Mouse (Mus musculus) forebrain, postnatal 0 days (tissue): ENCODE measurements around the gene Ccnb1. TPM values are rescaled to one million over a fixed set of nuclear protein-coding genes. Genes with fewer than 3 reads are reported as not detected.

ENCODE experiments used
- ATAC-seq: fragments of 200-750 bp; cut with Nextera tagmentation; 2 replicates; pipeline ENCODE4 v1.8.0; 2017; ENCODE audit warnings: mild to moderate bottlenecking, moderate library complexity
- DNase-seq: peaks from one replicate; pipeline ENCODE4 v3.0.0-alpha.2; 2015
- H3K27ac ChIP-seq: fragments of 300-500 bp; sonication (generic); 2 replicates; pipeline ENCODE4 v1.5.1; 2014; ENCODE audit warnings: low read depth, mild to moderate bottlenecking, antibody characterized with exemption, low read length, moderate library complexity, mixed read lengths
- H3K27me3 ChIP-seq: fragments of 300-500 bp; sonication (generic); 2 replicates; pipeline ENCODE4 v1.6.1; 2014; ENCODE audit warnings: mild to moderate bottlenecking, low read length, mixed read lengths; ENCODE audit not compliant: insufficient read depth
- H3K36me3 ChIP-seq: fragments of 300-500 bp; sonication (generic); 2 replicates; pipeline ENCODE4 v1.6.1; 2014; ENCODE audit warnings: mild to moderate bottlenecking, moderate library complexity; ENCODE audit not compliant: insufficient read depth
- H3K4me1 ChIP-seq: fragments of 300-500 bp; sonication (generic); 2 replicates; pipeline ENCODE4 v1.6.1; 2014; ENCODE audit warnings: antibody characterized with exemption; ENCODE audit not compliant: insufficient read depth
- H3K4me2 ChIP-seq: fragments of 300-500 bp; sonication (generic); 2 replicates; pipeline ENCODE4 v1.6.1; 2014; ENCODE audit warnings: low read depth, mild to moderate bottlenecking, moderate library complexity
- H3K4me3 ChIP-seq: fragments of 300-500 bp; sonication (generic); 2 replicates; pipeline ENCODE4 v1.5.1; 2014; ENCODE audit warnings: low read depth, low read length, mixed read lengths
- H3K9ac ChIP-seq: fragments of 300-500 bp; sonication (generic); 2 replicates; pipeline ENCODE4 v1.6.1; 2014; ENCODE audit warnings: mild to moderate bottlenecking
- H3K9me3 ChIP-seq: fragments of 300-500 bp; sonication (generic); 2 replicates; pipeline ENCODE4 v1.6.1; 2016; ENCODE audit warnings: low read length
- CTCF ChIP-seq: sonication (generic); IDR thresholded peaks from 2 replicates; pipeline ENCODE4 v1.5.1; 2016; ENCODE audit warnings: antibody characterized with exemption, control low read depth, low read depth
- WGBS: fragments of 180-500 bp; shearing (Covaris S2); extraction: QIAGEN DNeasy Blood & Tissue Kit; methylation state at CpG from one replicate; pipeline ENCODE4 v1.1.7; 2014; 5-methylcytosine and 5-hydroxymethylcytosine counted together
- polyA plus RNA-seq: library from polyadenylated mRNA; unstranded; fragments of >200 nt; fragmentation: Nextera tagmentation; extraction: Ambion mirVana; gene quantifications from 2 replicates; pipeline ENCODE4 v1.2.1, GENCODE M21; 2015
- total RNA-seq: library from RNA; depleted of rRNA; stranded (reverse); fragments of >200 nt; gene quantifications from 2 replicates; pipeline ENCODE4 v1.2.3, GENCODE M21; 2014

Gene Ccnb1
- total and polyA plus RNA-seq, 2 experiments from 2014 or later = 16.5 to 22.8 TPM

DNA sequence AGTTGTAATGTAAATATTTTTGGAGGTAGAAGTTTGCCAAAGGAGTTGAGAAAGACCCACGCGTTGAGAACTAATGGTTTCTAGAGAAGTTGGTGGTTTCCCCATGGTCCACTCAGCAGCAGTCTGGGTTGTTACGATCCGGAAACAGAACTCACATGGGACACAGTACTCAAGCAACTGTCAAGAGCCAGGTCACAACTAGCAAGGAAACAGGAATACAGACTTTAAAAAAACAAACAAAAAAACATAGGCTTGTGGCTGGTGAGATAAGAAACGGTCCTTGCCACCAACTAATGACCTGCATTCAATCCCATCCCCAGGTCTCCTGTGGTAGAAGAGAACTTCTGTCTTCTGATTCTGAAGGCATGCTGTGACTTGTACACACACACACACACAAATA, 35.6 kb downstream of the Ccnb1 start:
- no peaks in the 10 kb centered on the region for H3K9me3 ChIP-seq
- no peak for ATAC-seq
- H3K9ac ChIP-seq = no peak overlapping the region
- no peak overlapping the region for H3K4me2 ChIP-seq
- 88% methylated on average over 5 of the region's 5 CpGs for WGBS
- no peaks in the 10 kb centered on the region for H3K27me3 ChIP-seq
- H3K27ac ChIP-seq = no peak overlapping the region
- no peak overlapping the region for H3K4me3 ChIP-seq
- DNase-seq = no peak
- no peak for TF ChIP-seq CTCF
- H3K36me3 ChIP-seq = no peaks in the 10 kb centered on the region
- no peaks in the 10 kb centered on the region for H3K4me1 ChIP-seq

- H3K9ac ChIP-seq = no peak overlapping the region
- WGBS = 51% methylated on average over 8 of the region's 8 CpGs
- no peak for TF ChIP-seq CTCF
These were observed 37.7 kb downstream of the Ccnb1 start for GRCm38 (mm10) chr13:100748638-100749037.

DNA sequence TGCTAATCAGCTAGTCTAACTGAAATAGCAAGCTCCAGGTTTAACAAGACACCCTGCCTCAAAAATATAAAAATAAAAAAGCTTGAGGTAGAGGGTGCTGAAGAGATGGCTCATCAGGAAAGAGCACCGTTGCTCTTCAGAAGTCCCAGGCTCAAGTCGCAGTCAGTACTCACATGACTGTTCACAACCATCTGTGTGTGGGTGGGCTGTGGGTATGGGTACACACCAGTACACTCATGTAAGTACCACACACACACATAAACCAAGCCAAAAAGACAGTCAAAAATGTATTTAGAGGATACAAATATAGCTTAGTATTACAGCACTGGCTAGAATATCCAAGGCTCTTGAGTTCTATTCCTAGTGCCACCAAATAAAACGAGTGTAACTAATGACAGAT, 40.3 kb downstream of the Ccnb1 start:
- 87% methylated on average over 3 of the region's 3 CpGs for WGBS
- ATAC-seq (no peak), DNase-seq (no peak)
- Histone ChIP-seq H3K4me2 (no peak overlapping the region), H3K9me3 (no peaks in the 10 kb centered on the region), H3K4me3 (no peak overlapping the region), H3K27me3 (no peaks in the 10 kb centered on the region), H3K9ac (no peak overlapping the region), H3K27ac (no peak overlapping the region), H3K36me3 (no peaks in the 10 kb centered on the region), H3K4me1 (no peaks in the 10 kb centered on the region; the same call in 1 of the 2 replicates)
- no peak for TF ChIP-seq CTCF

More at GRCm38 (mm10) chr13:100748638-100749037, 37.7 kb downstream of the Ccnb1 start:
- no peaks in the 10 kb centered on the region for H3K4me1 ChIP-seq
- no peak overlapping the region for H3K27ac ChIP-seq
- no peak overlapping the region for H3K4me2 ChIP-seq
- H3K36me3 ChIP-seq = no peaks in the 10 kb centered on the region
- H3K9me3 ChIP-seq = no peaks in the 10 kb centered on the region
- DNase-seq (no peak), ATAC-seq (no peak)
- H3K27me3 ChIP-seq = no peaks in the 10 kb centered on the region
- no peak overlapping the region for H3K4me3 ChIP-seq

DNA sequence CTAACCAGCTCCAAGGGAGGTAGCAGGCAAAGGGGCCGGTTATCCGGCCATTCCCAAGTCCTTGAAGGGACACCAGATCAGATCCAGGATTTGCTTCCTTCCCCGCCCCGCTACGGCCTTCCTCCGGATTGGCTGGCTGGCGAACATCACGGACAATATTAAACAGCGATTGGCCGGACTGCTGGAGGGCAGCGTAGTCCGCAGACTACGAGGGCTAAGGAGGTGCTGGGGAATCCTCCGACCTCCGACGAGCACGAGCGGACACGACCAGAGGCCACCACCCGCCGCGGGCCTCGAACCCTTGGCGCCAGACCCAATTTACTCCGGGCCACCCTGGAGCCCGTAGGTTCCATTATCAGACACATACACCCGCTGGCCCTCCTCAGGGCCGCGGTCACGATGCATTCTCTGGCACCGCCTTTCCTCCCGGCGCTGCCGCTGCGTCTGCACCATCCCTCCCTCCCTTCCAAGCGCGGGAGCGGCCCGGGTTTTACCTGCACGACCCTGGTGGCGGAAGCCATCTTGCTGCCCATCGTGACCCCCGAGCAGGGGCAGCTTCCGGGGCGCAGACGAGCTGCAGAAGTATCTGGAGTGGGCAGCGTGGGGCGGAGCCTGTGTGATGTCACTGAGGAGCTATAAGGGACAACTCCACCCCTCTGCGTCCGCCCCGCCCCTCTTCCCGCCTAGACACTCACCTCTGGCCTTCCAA, 42.2 kb downstream of the Ccnb1 start, which contains the start of gene Mrps36:
Gene Mrps36, minus strand, starts transcription at position 624 of the 709 bp plus-strand sequence.
- peak within 1 kb of the TSS; percentile 92 for H3K27ac ChIP-seq
- whole genome bisulfite sequencing = 1% methylated on average over 51 of the region's 52 CpGs

GRCm38 (mm10) chr13:100743346-100744035, 42.9 kb downstream of the Ccnb1 start:
- no peaks in the 10 kb centered on the region for H3K27me3 ChIP-seq
- H3K9me3 ChIP-seq = no peaks in the 10 kb centered on the region
- H3K9ac ChIP-seq = peak overlapping the region; percentile 90
- no peak for TF ChIP-seq CTCF
- peak overlapping the region; percentile 51 for H3K4me2 ChIP-seq
- peak; percentile 54 for ATAC-seq
- peak overlapping the region; percentile 85 for H3K4me3 ChIP-seq
- H3K27ac ChIP-seq = peak overlapping the region; percentile 92
- H3K4me1 ChIP-seq = no peaks in the 10 kb centered on the region; the same call in 1 of the 2 replicates
- no peak for DNase-seq
- WGBS = 72% methylated on average over 11 of the region's 11 CpGs
- peaks cover 4% of the 10 kb centered on the region; the same call in 1 of the 2 replicates for H3K36me3 ChIP-seq

More for the DNA sequence above, 42.2 kb downstream of the Ccnb1 start, which contains the start of gene Mrps36:
- no peak for TF ChIP-seq CTCF
- Histone ChIP-seq H3K9ac (peak within 1 kb of the TSS; percentile 90), H3K4me1 (no peaks in the 10 kb centered on the region; the same call in 1 of the 2 replicates), H3K9me3 (no peaks in the 10 kb centered on the region), H3K4me2 (peak within 1 kb of the TSS; percentile 51), H3K36me3 (no peaks in the 10 kb centered on the region), H3K27me3 (no peaks in the 10 kb centered on the region), H3K4me3 (peak within 1 kb of the TSS; percentile 85)
- ATAC-seq = peak; percentile 96
- DNase-seq = peak; percentile 89

GRCm38 (mm10) chr13:100742831-100743230, 43.5 kb downstream of the Ccnb1 start:
- no peaks in the 10 kb centered on the region; the same call in 1 of the 2 replicates for H3K4me1 ChIP-seq
- DNase-seq (no peak), ATAC-seq (no peak)
- no peak overlapping the region for H3K9ac ChIP-seq
- H3K4me3 ChIP-seq = no peak overlapping the region
- WGBS = 94% methylated on average over 5 of the region's 5 CpGs
- H3K9me3 ChIP-seq = no peaks in the 10 kb centered on the region
- H3K27ac ChIP-seq = no peak overlapping the region
- no peak overlapping the region for H3K4me2 ChIP-seq
- no peak for TF ChIP-seq CTCF
- no peaks in the 10 kb centered on the region for H3K27me3 ChIP-seq
- peaks cover 4% of the 10 kb centered on the region; the same call in 1 of the 2 replicates for H3K36me3 ChIP-seq

GRCm38 (mm10) chr13:100732756-100733155, 53.6 kb downstream of the Ccnb1 start:
- no peak for DNase-seq
- WGBS = 92% methylated on average over 2 of the region's 2 CpGs
- H3K4me2 ChIP-seq = no peak overlapping the region

More at GRCm38 (mm10) chr13:100732756-100733155, 53.6 kb downstream of the Ccnb1 start:
- no peaks in the 10 kb centered on the region for H3K9me3 ChIP-seq
- H3K4me1 ChIP-seq = peaks cover 6% of the 10 kb centered on the region; the same call in 1 of the 2 replicates
- no peak overlapping the region for H3K27ac ChIP-seq
- H3K9ac ChIP-seq = no peak overlapping the region
- H3K4me3 ChIP-seq = no peak overlapping the region
- TF ChIP-seq CTCF = no peak
- ATAC-seq = no peak
- no peaks in the 10 kb centered on the region for H3K27me3 ChIP-seq
- peaks cover 14% of the 10 kb centered on the region for H3K36me3 ChIP-seq
